Mouse (Mus musculus) c-Kit-negative CD71-positive TER-119-positive erythroid progenitor cells, embryonic 14.5 days (primary cell): ENCODE measurements around the gene Bicd2.
A peak's percentile ranks its signal among the peaks of the same experiment; 100 is the strongest.

Source experiments
- DNase-seq: peaks from one replicate; pipeline ENCODE4 v3.0.0-alpha.2; 2013; ENCODE audit warnings: low read depth, low spot score

Bicd2 gene

GRCm38 (mm10) chr13:49326246-49327206, 14.9 kb upstream of the Bicd2 start:
- no peak for DNase-seq

GRCm38 (mm10) chr13:49328101-49328500, 13.3 kb upstream of the Bicd2 start:
- DNase-seq = no peak

GRCm38 (mm10) chr13:49333250-49333649, 8.1 kb upstream of the Bicd2 start:
- no peak for DNase-seq

GRCm38 (mm10) chr13:49335077-49335982, 6.1 kb upstream of the Bicd2 start:
- no peak for DNase-seq

- DNase-seq = no peak
Observed at GRCm38 (mm10) chr13:49338893-49339546, 2.4 kb upstream of the Bicd2 start.

GRCm38 (mm10) chr13:49341831-49342722, 692 bp downstream of the Bicd2 start:
- DNase-seq = no peak

- DNase-seq = no peak
Observed at GRCm38 (mm10) chr13:49342723-49343100, 1.3 kb downstream of the Bicd2 start.

GRCm38 (mm10) chr13:49344567-49344966, 3.2 kb downstream of the Bicd2 start:
- DNase-seq = peak; percentile 24

GRCm38 (mm10) chr13:49345476-49345875, 4.1 kb downstream of the Bicd2 start:
- DNase-seq = no peak

- DNase-seq = no peak
Observed at GRCm38 (mm10) chr13:49348522-49348921, 7.1 kb downstream of the Bicd2 start.

GRCm38 (mm10) chr13:49349335-49349734, 8.0 kb downstream of the Bicd2 start:
- no peak for DNase-seq

- no peak for DNase-seq
Observed at GRCm38 (mm10) chr13:49349836-49350505, 8.6 kb downstream of the Bicd2 start.

GRCm38 (mm10) chr13:49352581-49353159, 11.3 kb downstream of the Bicd2 start:
- DNase-seq = no peak

- DNase-seq = no peak
Observed at GRCm38 (mm10) chr13:49353422-49353821, 12.0 kb downstream of the Bicd2 start.

- DNase-seq = no peak
Observed at GRCm38 (mm10) chr13:49353991-49354507, 12.7 kb downstream of the Bicd2 start.

GRCm38 (mm10) chr13:49355461-49356061, 14.2 kb downstream of the Bicd2 start:
- DNase-seq = no peak

GRCm38 (mm10) chr13:49356090-49356489, 14.7 kb downstream of the Bicd2 start:
- DNase-seq = no peak

GRCm38 (mm10) chr13:49357367-49358026, 16.1 kb downstream of the Bicd2 start:
- DNase-seq = no peak

GRCm38 (mm10) chr13:49358184-49358583, 16.8 kb downstream of the Bicd2 start:
- DNase-seq = no peak
